Mouse (Mus musculus) CH12.LX (cell line): Measurements from ENCODE around the gene Rpl13. TPM values are rescaled to one million over a fixed set of nuclear protein-coding genes. Genes with fewer than 3 reads are reported as not detected.

Experiments
- DNase-seq: peaks from one replicate; pipeline ENCODE4 v3.0.0-alpha.2; 2013; ENCODE audit errors: extremely low read depth
- H3K27ac ChIP-seq: 2 replicates; pipeline ENCODE4 v1.5.1; 2012; ENCODE audit warnings: low read depth, mild to moderate bottlenecking, control low read depth, moderate library complexity; ENCODE audit not compliant: insufficient read depth
- H3K27me3 ChIP-seq: replicated peaks from 2 replicates; pipeline ENCODE3; 2012; ENCODE audit warnings: inconsistent platforms
- H3K36me3 ChIP-seq, 2 experiments: replicated peaks in 1 of 2; 2 replicates each; pipeline versions ENCODE3 to v1.6.1; 2012; ENCODE audit warnings: inconsistent platforms in 1 of 2, low read length in 1 of 2, mild to moderate bottlenecking in 1 of 2, mixed read lengths in 1 of 2, moderate library complexity in 1 of 2; ENCODE audit not compliant: control insufficient read depth in 1 of 2, insufficient read depth in 1 of 2
- H3K4me1 ChIP-seq, 2 experiments: 2 replicates each; pipeline ENCODE4 v1.6.1; 2012; ENCODE audit warnings: inconsistent platforms in 1 of 2, moderate library complexity in 1 of 2; ENCODE audit not compliant: insufficient read depth in 2 of 2, control insufficient read depth in 1 of 2
- H3K4me2 ChIP-seq: 2 replicates; pipeline ENCODE4 v1.6.1; 2012; ENCODE audit warnings: low read depth, mild to moderate bottlenecking, control low read depth; ENCODE audit not compliant: poor library complexity, insufficient read depth, severe bottlenecking
- H3K4me3 ChIP-seq, 3 experiments: fragments of 150-350 bp in 1 of 3; sonication (generic) in 1 of 3; replicated peaks in 1 of 3; 2 replicates each; pipeline versions ENCODE3 to v1.5.1; 2011 to 2012; ENCODE audit warnings: low read depth in 2 of 3, low read length in 2 of 3, mild to moderate bottlenecking in 2 of 3, moderate library complexity in 2 of 3, control low read depth in 1 of 3, improper control_type of control experiment in 1 of 3, inconsistent platforms in 1 of 3, mixed read lengths in 1 of 3; ENCODE audit not compliant: poor library complexity in 1 of 3
- H3K79me2 ChIP-seq: replicated peaks from 2 replicates; pipeline ENCODE4 v1.6.1; 2012; ENCODE audit warnings: mild to moderate bottlenecking, moderate library complexity; ENCODE audit not compliant: control insufficient read depth, poor library complexity, insufficient read depth, severe bottlenecking; ENCODE audit errors: extremely low read depth
- H3K9ac ChIP-seq: 2 replicates; pipeline ENCODE4 v1.6.1; 2012; ENCODE audit warnings: low read depth, mild to moderate bottlenecking, control low read depth, moderate library complexity; ENCODE audit not compliant: insufficient read depth
- H3K9me3 ChIP-seq: replicated peaks from 2 replicates; pipeline ENCODE3; 2012; ENCODE audit warnings: low read length, inconsistent platforms, mixed read lengths
- E2F4 ChIP-seq: IDR thresholded peaks from 2 replicates; pipeline ENCODE4 v1.6.1; 2011; ENCODE audit warnings: low read depth, low read length, improper control_type of control experiment; ENCODE audit not compliant: insufficient replicate concordance
- ELF1 ChIP-seq: IDR thresholded peaks from 2 replicates; pipeline ENCODE4 v1.6.1; 2014; ENCODE audit warnings: low read depth, mild to moderate bottlenecking, inconsistent platforms, low read length, improper control_type of control experiment
- ETS1 ChIP-seq: conservative IDR thresholded peaks from 2 replicates; pipeline ENCODE4 v1.6.1; 2012; ENCODE audit warnings: low read depth, mild to moderate bottlenecking, inconsistent platforms, low read length, improper control_type of control experiment, moderate library complexity
- HCFC1 ChIP-seq: IDR thresholded peaks from 2 replicates; pipeline ENCODE4 v1.6.1; 2012; ENCODE audit warnings: low read depth, mild to moderate bottlenecking, inconsistent platforms, low read length, improper control_type of control experiment
- JUN ChIP-seq: IDR thresholded peaks from 2 replicates; pipeline ENCODE4 v1.6.1; 2011; ENCODE audit warnings: low read depth, mild to moderate bottlenecking, low read length, improper control_type of control experiment, moderate library complexity; ENCODE audit not compliant: insufficient read depth
- KAT2A ChIP-seq: IDR thresholded peaks from 2 replicates; pipeline ENCODE4 v1.6.1; 2012; ENCODE audit warnings: low read length, improper control_type of control experiment, inconsistent platforms; ENCODE audit not compliant: insufficient replicate concordance
- MEF2A ChIP-seq: IDR thresholded peaks from 2 replicates; pipeline ENCODE4 v1.6.1; 2014; ENCODE audit warnings: low read depth, mild to moderate bottlenecking, inconsistent platforms, low read length, improper control_type of control experiment, borderline replicate concordance
- MYC ChIP-seq: IDR thresholded peaks from 2 replicates; pipeline ENCODE4 v1.6.1; 2011; ENCODE audit warnings: low read depth, mild to moderate bottlenecking, improper control_type of control experiment, low read length
- NRF1 ChIP-seq: IDR thresholded peaks from 2 replicates; pipeline ENCODE4 v1.6.1; 2014; ENCODE audit warnings: low read depth, mild to moderate bottlenecking, inconsistent platforms, low read length, improper control_type of control experiment, moderate library complexity
- POLR2AphosphoS2 ChIP-seq: IDR thresholded peaks from 2 replicates; pipeline ENCODE4 v1.6.1; 2011; ENCODE audit warnings: low read depth, low read length, improper control_type of control experiment
- RAD21 ChIP-seq: IDR thresholded peaks from 2 replicates; pipeline ENCODE4 v1.6.1; 2011; ENCODE audit warnings: low read depth, mild to moderate bottlenecking, low read length, improper control_type of control experiment, moderate library complexity
- RCOR1 ChIP-seq: conservative IDR thresholded peaks from 2 replicates; pipeline ENCODE4 v1.6.1; 2012; ENCODE audit warnings: low read depth, mild to moderate bottlenecking, inconsistent platforms, low read length, improper control_type of control experiment
- TBP ChIP-seq: conservative IDR thresholded peaks from 2 replicates; pipeline ENCODE4 v1.6.1; 2011; ENCODE audit warnings: low read depth, low read length, improper control_type of control experiment
- TCF12 ChIP-seq: IDR thresholded peaks from 2 replicates; pipeline ENCODE4 v1.6.1; 2014; ENCODE audit warnings: low read depth, mild to moderate bottlenecking, inconsistent platforms, low read length, improper control_type of control experiment
- ZC3H11A ChIP-seq: IDR thresholded peaks from 2 replicates; pipeline ENCODE4 v1.6.1; 2012; ENCODE audit warnings: low read depth, mild to moderate bottlenecking, inconsistent platforms, low read length, improper control_type of control experiment
- ZMIZ1 ChIP-seq: IDR thresholded peaks from 2 replicates; pipeline ENCODE4 v1.6.1; 2012; ENCODE audit warnings: low read depth, mild to moderate bottlenecking, inconsistent platforms, low read length, improper control_type of control experiment
- dilution Hi-C: fragments of 300-500 bp; cut with MboI; formaldehyde crosslinking; loops from 2 replicates; pipeline ENCODE4 v1.14.3; 2020; ENCODE audit warnings: low sequenced_read_pairs; ENCODE audit not compliant: extremely low pct_unique_long_range_greater_than_20kb, extremely low pct_ligation_motif_present
- in situ Hi-C: fragments of 300-500 bp; cut with MboI; formaldehyde crosslinking; loops from 3 replicates; pipeline ENCODE4 v1.14.3; 2019; ENCODE audit warnings: low sequenced_read_pairs, low pct_ligation_motif_present, low pct_unique_long_range_greater_than_20kb, mixed read lengths
- polyA plus RNA-seq: library from polyadenylated mRNA; unstranded; fragments of >175 nt; gene quantifications from 2 replicates; pipeline ENCODE4 v1.2.1, GENCODE M21; 2012; ENCODE audit warnings: low read depth; ENCODE audit not compliant: insufficient read length
- total RNA-seq, 2 experiments: library from RNA; depleted of rRNA; stranded (reverse); fragments of 300-350 nt in 1 of 2; fragments of >200 nt in 1 of 2; gene quantifications; 2 replicates each; pipeline ENCODE4 v1.2.3; 2012 to 2014

Rpl13 gene
- total and polyA plus RNA-seq, 3 experiments, result 973 to 3,721 (median 2,709) TPM

GRCm38 (mm10) chr8:123122059-123122458 lies 19.9 kb downstream of the Rpl13 start:
- Histone ChIP-seq H3K79me2 (no peaks in the 10 kb centered on the region), H3K4me3 (no peak overlapping the region), H3K4me2 (no peak overlapping the region), H3K9me3 (no peaks in the 10 kb centered on the region), H3K27ac (no peak overlapping the region), H3K4me1 (peaks cover 5 to 6% of the 10 kb centered on the region in 2 experiments; a peak in 3 of 4 replicates), H3K27me3 (peaks cover 83% of the 10 kb centered on the region), H3K9ac (no peak overlapping the region), H3K36me3 (no peaks in the 10 kb centered on the region)
- dilution Hi-C loops, result no loop called here
- DNase-seq, result no peak
- in situ Hi-C loops, result no loop called here
- TF ChIP-seq MEF2A, result no peak
- no peak for TF ChIP-seq ZC3H11A
- TF ChIP-seq POLR2AphosphoS2, result no peak
- TF ChIP-seq RAD21, result no peak
- no peak for TF ChIP-seq NRF1
- TF ChIP-seq RCOR1, result no peak
- TF ChIP-seq JUN, result no peak
- TF ChIP-seq ETS1, result no peak

GRCm38 (mm10) chr8:123122670-123123069 lies 20.5 kb downstream of the Rpl13 start:
- H3K9ac ChIP-seq, result no peak overlapping the region
- dilution Hi-C loops (no loop called here), in situ Hi-C loops (no loop called here)
- H3K36me3 ChIP-seq, result no peaks in the 10 kb centered on the region
- peaks cover 5 to 6% of the 10 kb centered on the region in 2 experiments; a peak in 3 of 4 replicates for H3K4me1 ChIP-seq
- TF ChIP-seq E2F4, result no peak
- TF ChIP-seq ELF1, result no peak
- no peak overlapping the region for H3K27ac ChIP-seq
- no peak overlapping the region for H3K4me3 ChIP-seq
- no peak for DNase-seq
- H3K4me2 ChIP-seq, result no peak overlapping the region
- no peaks in the 10 kb centered on the region for H3K9me3 ChIP-seq
- H3K79me2 ChIP-seq, result no peaks in the 10 kb centered on the region
- H3K27me3 ChIP-seq, result peaks cover 83% of the 10 kb centered on the region

GRCm38 (mm10) chr8:123126193-123126816 lies 24.2 kb downstream of the Rpl13 start:
- TF ChIP-seq NRF1 (no peak), JUN (no peak), TBP (no peak), KAT2A (no peak), MYC (no peak), ZMIZ1 (no peak), HCFC1 (no peak), RAD21 (no peak), ZC3H11A (no peak), E2F4 (no peak), TCF12 (no peak)
- H3K27ac ChIP-seq, result no peak overlapping the region
- no peak overlapping the region for H3K4me2 ChIP-seq
- dilution Hi-C loops, result no loop called here
- H3K9ac ChIP-seq, result no peak overlapping the region
- H3K79me2 ChIP-seq, result no peaks in the 10 kb centered on the region
- in situ Hi-C loops, result no loop called here
- H3K4me1 ChIP-seq, result peaks cover 5 to 12% of the 10 kb centered on the region in 2 experiments; a peak in 3 of 4 replicates
- no peaks in the 10 kb centered on the region for H3K9me3 ChIP-seq
- no peak for DNase-seq
- no peaks in the 10 kb centered on the region for H3K36me3 ChIP-seq
- H3K27me3 ChIP-seq, result peaks cover 89% of the 10 kb centered on the region
- H3K4me3 ChIP-seq, result no peak overlapping the region
